Mouse (Mus musculus): ENCODE measurements at regions not wholly inside any gene's neighbourhood (a gene's known extent, or its start where the extent isn't known, plus 50 kb on each side); places are given as distances from the start of the nearest gene placed in this dataset.
A peak's percentile ranks its signal among the peaks of the same experiment; 100 is the strongest.

DNA sequence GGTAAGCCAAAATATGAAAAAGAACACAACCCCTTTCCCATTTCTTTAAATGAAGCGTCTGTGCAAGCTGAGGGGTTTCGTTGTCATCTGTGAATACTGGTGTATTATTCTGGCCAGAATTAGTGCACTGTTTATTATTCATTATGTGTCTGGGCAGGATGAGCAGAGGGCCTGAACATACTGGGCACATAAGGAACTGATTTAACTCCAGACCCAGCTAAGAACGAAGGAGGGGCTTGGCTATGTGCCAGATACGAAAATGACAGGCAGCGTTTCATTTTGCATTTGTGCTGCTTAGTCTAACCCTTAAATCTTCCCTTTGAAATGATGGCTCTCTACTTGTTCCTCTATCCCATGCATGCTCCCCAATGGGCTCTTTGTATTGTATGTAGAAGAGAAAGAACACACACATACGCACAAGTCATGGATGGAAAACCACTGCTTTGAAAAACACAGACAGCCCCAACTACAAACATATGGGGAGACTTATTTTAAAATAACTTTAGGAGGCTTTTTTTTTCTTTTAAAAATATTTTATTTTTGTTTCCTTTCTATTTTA, 213.4 kb upstream of the Dcn start:
- Histone ChIP-seq H3K36me3 (ENCODE audit: control insufficient read depth, insufficient read depth, low read length) (no peaks in the 10 kb centered on the region), H3K9ac (ENCODE audit: low read depth, low read length) (no peak overlapping the region), H3K4me1 (ENCODE audit: control insufficient read depth, insufficient read depth, low read length) (no peaks in the 10 kb centered on the region), H3K27ac (replicated peaks; ENCODE audit: insufficient read depth, low read depth, low read length) (no peak overlapping the region), H3K79me2 (ENCODE audit: control insufficient read depth, insufficient read depth, low read length) (no peaks in the 10 kb centered on the region), H3K27me3 (ENCODE audit: control insufficient read depth, insufficient read depth, low read length) (no peaks in the 10 kb centered on the region), H3K4me3 (ENCODE audit: insufficient read depth, low read depth, low read length) (no peak overlapping the region)
- 83% methylated on average over 6 of the region's 6 CpGs for WGBS
- TF ChIP-seq POLR2A (IDR thresholded peaks at IDR 0.05; ENCODE audit: extremely low read depth, insufficient read depth, low read length) (no peak), CTCF (IDR thresholded peaks at IDR 0.05; ENCODE audit: low read depth, low read length) (no peak)
- DNase-seq (ENCODE audit: extremely low read depth, low read depth, low spot score) = no peak

DNA sequence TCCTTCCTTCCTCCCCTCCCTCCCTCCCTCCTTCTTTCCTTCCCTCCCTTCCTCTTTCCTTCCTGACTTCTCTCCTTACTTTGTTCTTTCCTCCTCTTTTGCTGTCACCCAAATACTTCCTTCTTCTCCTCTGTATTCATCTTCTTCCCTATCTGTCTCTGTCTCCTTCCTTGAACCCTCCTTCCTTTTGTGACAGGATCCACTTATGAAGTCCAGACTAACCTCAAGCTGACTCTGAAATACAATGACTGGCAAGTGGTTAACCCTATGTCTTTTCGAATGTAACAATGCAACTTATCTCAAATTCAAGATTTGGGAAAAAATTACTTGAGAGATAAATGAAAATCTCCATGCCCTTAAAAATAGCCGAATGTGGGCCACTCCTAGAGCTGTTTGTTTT, 197.0 kb upstream of the Dcn start:
- no peak overlapping the region for H3K4me3 ChIP-seq (ENCODE audit: insufficient read depth, low read depth, low read length)
- H3K36me3 ChIP-seq (ENCODE audit: control insufficient read depth, insufficient read depth, low read length) = no peaks in the 10 kb centered on the region
- no peak for DNase-seq (ENCODE audit: extremely low read depth, low read depth, low spot score)
- no peak overlapping the region for H3K27ac ChIP-seq (replicated peaks; ENCODE audit: insufficient read depth, low read depth, low read length)
- 74% methylated on average over 2 of the region's 2 CpGs for WGBS
- H3K79me2 ChIP-seq (ENCODE audit: control insufficient read depth, insufficient read depth, low read length) = no peaks in the 10 kb centered on the region
- TF ChIP-seq CTCF (IDR thresholded peaks at IDR 0.05; ENCODE audit: low read depth, low read length) (no peak), POLR2A (IDR thresholded peaks at IDR 0.05; ENCODE audit: extremely low read depth, insufficient read depth, low read length) (no peak)
- no peak overlapping the region for H3K9ac ChIP-seq (ENCODE audit: low read depth, low read length)
- H3K27me3 ChIP-seq (ENCODE audit: control insufficient read depth, insufficient read depth, low read length) = no peaks in the 10 kb centered on the region
- no peaks in the 10 kb centered on the region for H3K4me1 ChIP-seq (ENCODE audit: control insufficient read depth, insufficient read depth, low read length)

DNA sequence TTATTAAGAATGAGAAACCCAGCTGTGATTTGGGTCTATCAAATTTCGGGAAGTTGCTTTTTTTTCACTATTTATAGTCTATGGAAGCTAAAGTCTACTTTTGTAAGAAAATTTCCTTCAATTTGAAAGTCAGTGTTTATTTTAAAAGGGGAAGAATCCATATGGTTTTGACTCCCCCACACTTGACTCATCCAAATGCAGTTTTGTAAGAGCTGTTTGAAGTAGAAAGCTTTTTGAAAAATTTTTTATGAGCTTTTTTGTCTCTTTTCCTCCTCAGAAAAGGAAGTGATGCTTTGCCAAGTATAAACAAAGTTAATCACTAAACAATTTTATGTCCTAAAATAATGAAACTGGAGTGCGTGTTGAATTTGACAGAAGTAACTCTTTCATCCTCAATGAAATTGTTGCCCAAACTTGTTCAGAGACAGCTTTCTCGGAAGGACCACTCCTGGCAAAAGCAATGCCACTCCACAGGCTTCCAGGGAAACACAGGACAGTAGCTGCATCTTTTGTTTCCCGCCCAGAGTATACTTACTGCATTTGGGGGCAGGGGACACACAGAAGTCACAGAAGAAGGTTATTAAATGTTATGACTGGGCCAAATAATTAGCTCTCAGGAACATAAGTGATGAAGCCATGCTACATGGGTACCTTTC, 196.4 kb upstream of the Dcn start:
- Histone ChIP-seq H3K27me3 (ENCODE audit: control insufficient read depth, insufficient read depth, low read length) (no peaks in the 10 kb centered on the region), H3K9ac (ENCODE audit: low read depth, low read length) (no peak overlapping the region), H3K4me1 (ENCODE audit: control insufficient read depth, insufficient read depth, low read length) (no peaks in the 10 kb centered on the region), H3K27ac (replicated peaks; ENCODE audit: insufficient read depth, low read depth, low read length) (no peak overlapping the region), H3K4me3 (ENCODE audit: insufficient read depth, low read depth, low read length) (no peak overlapping the region), H3K79me2 (ENCODE audit: control insufficient read depth, insufficient read depth, low read length) (no peaks in the 10 kb centered on the region), H3K36me3 (ENCODE audit: control insufficient read depth, insufficient read depth, low read length) (no peaks in the 10 kb centered on the region)
- WGBS = 75% methylated on average over 4 of the region's 4 CpGs
- TF ChIP-seq POLR2A (IDR thresholded peaks at IDR 0.05; ENCODE audit: extremely low read depth, insufficient read depth, low read length) = no peak
- no peak for TF ChIP-seq CTCF (IDR thresholded peaks at IDR 0.05; ENCODE audit: low read depth, low read length)
- DNase-seq (ENCODE audit: extremely low read depth, low read depth, low spot score) = peak; percentile 4

DNA sequence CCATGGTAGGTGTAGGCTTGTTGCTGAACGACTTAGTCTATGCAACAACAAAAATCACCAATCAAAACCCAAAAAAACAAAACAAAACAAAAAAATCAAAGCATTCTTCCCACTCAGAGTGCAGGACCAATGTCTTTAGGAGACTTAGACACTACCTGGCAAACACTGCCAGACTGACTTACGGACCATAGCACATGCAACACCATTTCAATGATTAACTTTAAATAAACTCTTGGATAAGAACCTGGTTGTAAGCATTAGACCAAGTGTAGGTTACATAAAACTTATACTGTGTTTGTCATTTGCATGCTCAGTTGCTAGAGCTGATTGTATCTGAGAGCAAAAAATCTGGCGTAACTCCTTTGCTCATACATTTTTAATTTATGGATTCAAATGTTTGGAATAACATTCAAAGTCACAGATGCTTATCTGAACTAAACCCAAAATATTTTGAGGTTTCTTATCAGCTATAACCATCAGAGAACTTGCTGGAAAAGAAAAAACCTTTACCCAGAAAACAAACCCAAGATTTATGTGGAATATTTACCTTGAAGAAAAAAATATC, 174.5 kb upstream of the Dcn start:
- H3K79me2 ChIP-seq (ENCODE audit: control insufficient read depth, insufficient read depth, low read length) = no peaks in the 10 kb centered on the region
- 31% methylated on average over 3 of the region's 3 CpGs for WGBS
- H3K9ac ChIP-seq (ENCODE audit: low read depth, low read length) = no peak overlapping the region
- H3K27ac ChIP-seq (replicated peaks; ENCODE audit: insufficient read depth, low read depth, low read length) = no peak overlapping the region
- TF ChIP-seq POLR2A (IDR thresholded peaks at IDR 0.05; ENCODE audit: extremely low read depth, insufficient read depth, low read length) (no peak), CTCF (IDR thresholded peaks at IDR 0.05; ENCODE audit: low read depth, low read length) (no peak)
- no peaks in the 10 kb centered on the region for H3K4me1 ChIP-seq (ENCODE audit: control insufficient read depth, insufficient read depth, low read length)
- no peak overlapping the region for H3K4me3 ChIP-seq (ENCODE audit: insufficient read depth, low read depth, low read length)
- H3K36me3 ChIP-seq (ENCODE audit: control insufficient read depth, insufficient read depth, low read length) = no peaks in the 10 kb centered on the region
- no peaks in the 10 kb centered on the region for H3K27me3 ChIP-seq (ENCODE audit: control insufficient read depth, insufficient read depth, low read length)
- peak; percentile 81 for DNase-seq (ENCODE audit: extremely low read depth, low read depth, low spot score)

DNA sequence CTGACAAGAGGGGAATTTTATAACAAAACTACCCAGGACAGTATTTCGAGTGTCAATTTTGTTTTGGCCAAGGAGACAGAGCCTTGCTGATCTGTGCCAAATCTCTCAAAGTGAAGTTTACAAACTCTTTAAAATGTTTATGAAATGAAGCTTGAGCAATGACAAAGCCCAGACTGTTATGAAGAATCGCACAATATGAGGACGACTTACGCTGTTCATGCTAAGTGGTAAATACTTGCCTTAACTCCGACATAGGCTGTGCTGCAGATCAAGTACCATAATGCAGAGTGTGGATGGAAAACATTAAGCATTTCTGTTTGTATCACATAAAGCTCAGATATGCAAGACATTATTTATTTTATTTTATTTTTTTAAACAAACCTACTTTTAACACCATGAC, 169.8 kb upstream of the Dcn start:
- H3K36me3 ChIP-seq (ENCODE audit: control insufficient read depth, insufficient read depth, low read length) = no peaks in the 10 kb centered on the region
- TF ChIP-seq POLR2A (IDR thresholded peaks at IDR 0.05; ENCODE audit: extremely low read depth, insufficient read depth, low read length) (no peak), CTCF (IDR thresholded peaks at IDR 0.05; ENCODE audit: low read depth, low read length) (no peak)
- 85% methylated on average over 5 of the region's 5 CpGs for WGBS
- H3K9ac ChIP-seq (ENCODE audit: low read depth, low read length) = no peak overlapping the region
- no peaks in the 10 kb centered on the region for H3K27me3 ChIP-seq (ENCODE audit: control insufficient read depth, insufficient read depth, low read length)
- H3K4me3 ChIP-seq (ENCODE audit: insufficient read depth, low read depth, low read length) = no peak overlapping the region
- no peak overlapping the region for H3K27ac ChIP-seq (replicated peaks; ENCODE audit: insufficient read depth, low read depth, low read length)
- DNase-seq (ENCODE audit: extremely low read depth, low read depth, low spot score) = peak; percentile 3
- H3K79me2 ChIP-seq (ENCODE audit: control insufficient read depth, insufficient read depth, low read length) = no peaks in the 10 kb centered on the region
- no peaks in the 10 kb centered on the region; the same call in 1 of the 2 replicates for H3K4me1 ChIP-seq (ENCODE audit: control insufficient read depth, insufficient read depth, low read length)

DNA sequence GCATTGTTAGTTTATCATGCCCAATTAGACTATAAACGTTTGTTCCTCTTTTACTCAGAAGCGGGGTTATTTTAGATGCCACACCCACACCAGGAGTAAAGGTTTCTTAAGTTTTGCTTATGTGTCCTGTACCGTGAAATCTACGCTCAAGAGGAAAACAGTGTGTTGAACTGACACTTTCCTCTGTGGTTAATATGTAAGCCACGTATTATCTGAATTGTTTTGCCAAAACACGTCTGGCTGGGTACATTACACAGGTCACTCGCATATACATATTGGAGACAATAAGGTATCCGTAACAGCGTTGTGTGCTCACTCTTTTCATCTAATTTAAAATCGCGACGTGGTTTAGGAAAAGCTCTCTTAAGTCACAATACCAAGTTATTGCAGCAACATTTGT, 166.9 kb upstream of the Dcn start:
- TF ChIP-seq CTCF (IDR thresholded peaks at IDR 0.05; ENCODE audit: low read depth, low read length) (no peak), POLR2A (IDR thresholded peaks at IDR 0.05; ENCODE audit: extremely low read depth, insufficient read depth, low read length) (no peak)
- H3K79me2 ChIP-seq (ENCODE audit: control insufficient read depth, insufficient read depth, low read length) = no peaks in the 10 kb centered on the region
- 11% methylated on average over 12 of the region's 12 CpGs for WGBS
- no peak overlapping the region for H3K27ac ChIP-seq (replicated peaks; ENCODE audit: insufficient read depth, low read depth, low read length)
- H3K27me3 ChIP-seq (ENCODE audit: control insufficient read depth, insufficient read depth, low read length) = no peaks in the 10 kb centered on the region
- peak; percentile 79 for DNase-seq (ENCODE audit: extremely low read depth, low read depth, low spot score)
- H3K36me3 ChIP-seq (ENCODE audit: control insufficient read depth, insufficient read depth, low read length) = no peaks in the 10 kb centered on the region
- H3K4me1 ChIP-seq (ENCODE audit: control insufficient read depth, insufficient read depth, low read length) = no peaks in the 10 kb centered on the region; the same call in 1 of the 2 replicates
- H3K4me3 ChIP-seq (ENCODE audit: insufficient read depth, low read depth, low read length) = peak overlapping the region; percentile 34; the same call in 1 of the 2 replicates
- H3K9ac ChIP-seq (ENCODE audit: low read depth, low read length) = no peak overlapping the region

Data from liver, adult 2 months (tissue).